Mouse (Mus musculus): ENCODE data around the gene Zfp366.
"Not testable (repeated sequence)": the region's sequence is repeated elsewhere in the genome, so short reads cannot be mapped to it uniquely, and the experiment has no call there.

Gene Zfp366

DNA sequence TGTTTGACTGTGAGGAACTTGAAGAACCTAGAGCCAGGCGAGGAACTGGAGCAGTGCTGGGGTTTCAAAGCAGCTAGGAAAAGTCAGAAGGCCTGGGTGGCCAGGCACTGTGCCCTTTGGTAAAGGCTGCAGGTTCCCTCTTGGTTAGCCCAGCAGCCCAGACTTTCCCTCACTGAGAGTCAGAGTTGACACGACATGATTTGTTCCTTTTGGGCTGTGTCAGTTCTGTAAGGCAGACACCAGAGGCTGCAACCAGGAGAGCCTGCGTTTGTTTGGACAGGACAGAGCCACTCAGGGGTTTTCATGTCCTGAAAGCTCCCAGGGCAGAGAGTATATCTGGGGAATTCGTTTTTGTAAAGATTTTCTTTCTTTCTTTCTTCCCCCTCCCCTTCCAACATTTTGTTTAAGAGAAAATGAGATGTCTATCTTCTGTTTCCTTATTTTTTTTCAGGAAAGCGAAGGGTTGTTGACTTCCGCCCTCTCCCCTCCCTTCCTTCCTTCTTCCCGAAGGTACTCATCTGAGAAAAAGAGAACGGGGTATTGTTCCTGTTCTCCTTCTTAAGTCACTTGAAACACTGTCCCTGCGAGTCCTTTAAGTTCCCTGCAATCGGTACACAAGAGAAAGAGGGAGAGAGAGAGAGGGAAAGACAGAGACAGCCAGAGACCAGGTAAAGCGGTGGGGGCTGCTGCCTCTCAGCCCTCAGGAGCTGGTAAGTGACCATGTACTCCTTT, at the start of gene Zfp366:
TSS of gene Zfp366 (plus strand) at position 669 of the 732 bp plus-strand sequence.
- no peak for DNase-seq

DNA sequence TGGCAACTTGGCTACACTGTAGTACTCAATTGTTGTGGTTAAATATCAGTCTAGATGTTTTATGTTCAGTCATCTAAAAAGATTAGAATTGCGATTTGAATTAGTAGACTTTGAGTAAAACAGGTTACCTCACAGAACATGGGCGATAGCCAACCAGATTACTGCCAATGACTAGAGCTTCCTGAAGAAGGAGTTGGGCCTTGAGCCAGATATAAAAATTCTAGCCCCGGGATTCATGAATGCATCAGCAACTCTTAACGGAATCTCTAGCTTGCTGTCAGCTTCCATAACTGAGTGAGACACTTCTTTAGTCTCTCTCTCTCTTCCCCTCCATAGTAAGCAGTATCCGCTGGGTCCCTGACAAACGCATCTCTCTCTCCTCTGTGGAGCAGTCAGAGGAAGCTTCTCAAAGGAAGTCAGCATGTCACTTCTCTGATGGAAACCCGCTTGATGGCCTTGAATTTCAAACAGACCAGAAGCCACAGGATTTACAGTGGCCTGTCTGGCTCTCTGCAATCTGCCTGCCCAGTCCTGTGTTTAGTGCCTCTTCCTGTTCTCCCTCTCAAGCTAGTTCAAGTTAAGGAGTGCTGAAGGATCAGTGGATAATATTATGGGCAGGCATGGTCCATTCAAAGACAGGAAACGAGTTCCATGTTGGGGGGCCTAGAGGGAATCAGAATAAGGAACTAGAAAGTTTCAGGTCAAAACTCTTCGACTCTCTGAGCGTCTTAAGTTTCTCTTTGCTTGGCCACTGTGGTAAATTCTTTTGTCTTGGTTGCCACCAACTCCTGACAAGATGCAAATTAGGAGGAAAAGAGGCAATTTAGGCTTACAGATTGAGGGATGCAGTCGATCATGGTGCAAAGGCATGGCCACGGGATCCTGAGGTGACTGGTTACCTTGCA, 46.0 kb upstream of the Zfp366 start:
- DNase-seq = no peak

DNA sequence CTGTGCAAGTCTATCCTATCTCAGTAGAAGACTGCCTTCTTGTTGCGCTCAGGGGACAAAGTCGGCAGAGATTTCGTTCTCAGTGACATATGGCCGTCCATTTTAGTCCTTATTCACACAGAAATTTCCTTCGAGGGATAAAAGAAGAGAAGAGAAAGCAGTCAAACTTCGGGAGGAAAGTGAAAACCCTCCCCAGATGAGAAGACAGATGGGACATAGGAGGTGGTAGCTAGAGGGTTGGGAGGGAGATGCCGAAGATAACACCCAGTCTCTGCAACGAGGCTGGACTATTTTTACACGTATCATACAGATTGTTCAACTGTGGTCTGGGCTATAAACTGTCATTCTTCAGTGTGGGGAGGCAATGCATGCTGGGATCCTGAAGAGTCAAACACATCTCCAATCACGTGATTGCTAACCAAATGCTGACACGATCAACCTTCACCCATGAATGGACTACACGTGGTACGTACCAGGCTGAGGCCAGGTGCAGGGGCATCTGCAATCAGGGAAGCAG, 38.2 kb upstream of the Zfp366 start:
- DNase-seq = no peak

DNA sequence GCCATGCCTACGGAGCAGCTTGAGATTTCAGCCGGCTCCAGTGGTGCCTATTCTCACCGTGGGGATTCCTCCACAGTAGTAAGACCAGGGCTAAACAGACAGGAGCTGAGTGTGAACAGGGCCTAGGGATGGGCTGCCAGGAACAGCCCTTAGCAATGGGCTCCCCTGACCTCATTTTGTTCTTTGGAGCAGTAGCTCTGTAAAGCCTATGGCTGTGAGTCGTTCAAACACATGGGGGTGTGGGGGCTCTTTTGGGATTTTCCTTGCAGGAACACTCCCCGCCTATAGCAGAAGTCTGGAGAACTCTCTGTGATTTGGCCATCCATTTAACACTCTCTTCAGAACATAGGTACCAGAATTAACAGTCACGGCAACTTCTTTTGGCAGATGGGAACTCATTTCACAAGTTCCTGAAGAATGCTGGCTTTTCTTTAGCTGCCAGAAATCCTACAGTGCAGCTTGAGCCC, 36.9 kb upstream of the Zfp366 start:
- DNase-seq = no peak

DNA sequence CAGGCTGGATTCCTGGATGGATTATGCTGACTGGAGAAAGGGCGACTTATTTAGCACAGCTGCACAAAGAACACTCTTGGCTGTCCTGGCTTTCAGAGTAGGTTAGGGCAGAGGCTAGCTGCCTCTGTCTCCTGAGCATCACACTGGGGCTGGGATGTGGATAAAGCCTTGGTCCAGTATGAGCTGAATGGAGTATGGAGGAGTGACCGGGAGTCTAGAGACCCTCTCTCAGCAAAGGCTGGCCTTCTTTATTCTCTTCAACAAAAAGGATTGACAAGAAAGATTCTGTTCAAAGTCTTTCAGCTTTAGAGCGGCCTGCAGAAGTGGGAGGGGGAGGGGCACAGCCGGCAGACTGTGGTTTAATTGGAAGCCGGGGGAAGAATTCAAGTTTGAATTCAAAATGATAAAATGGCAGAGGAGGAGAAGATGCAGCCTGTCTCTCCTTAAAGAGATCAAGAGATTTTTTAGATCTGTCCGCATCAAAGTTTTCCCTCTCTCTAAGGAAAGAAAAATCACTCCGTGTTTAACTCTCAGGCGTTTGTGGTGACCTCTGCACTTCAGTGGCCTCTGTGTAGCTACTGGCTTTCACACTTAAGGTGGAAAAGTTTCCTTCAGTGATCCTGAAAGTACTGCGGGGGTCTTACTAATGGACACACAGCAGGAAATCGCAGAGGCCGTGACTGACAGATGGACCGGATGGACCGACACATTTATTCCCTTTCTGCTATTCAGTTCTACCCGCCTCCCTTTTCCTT, 34.9 kb upstream of the Zfp366 start:
- no peak for DNase-seq

DNA sequence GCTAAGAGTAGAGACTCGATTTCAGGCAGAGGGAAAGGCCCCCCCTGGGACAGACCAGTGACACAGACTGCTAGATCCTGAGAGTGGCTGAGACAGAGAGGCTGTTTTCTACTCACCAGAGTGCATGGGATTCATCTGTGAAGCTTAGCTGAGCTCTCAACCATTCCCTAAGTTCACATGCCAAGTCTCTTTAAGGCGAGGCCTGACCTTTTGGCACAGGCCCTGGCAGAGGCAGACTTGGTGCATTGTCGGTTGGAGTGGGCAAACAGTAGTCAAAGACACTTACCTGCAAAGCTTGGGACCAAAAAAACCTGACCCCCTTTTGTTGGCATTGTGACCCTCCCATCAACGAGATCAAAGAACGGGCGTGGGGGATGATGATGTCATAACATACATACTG, 34.0 kb upstream of the Zfp366 start:
- DNase-seq = no peak

DNA sequence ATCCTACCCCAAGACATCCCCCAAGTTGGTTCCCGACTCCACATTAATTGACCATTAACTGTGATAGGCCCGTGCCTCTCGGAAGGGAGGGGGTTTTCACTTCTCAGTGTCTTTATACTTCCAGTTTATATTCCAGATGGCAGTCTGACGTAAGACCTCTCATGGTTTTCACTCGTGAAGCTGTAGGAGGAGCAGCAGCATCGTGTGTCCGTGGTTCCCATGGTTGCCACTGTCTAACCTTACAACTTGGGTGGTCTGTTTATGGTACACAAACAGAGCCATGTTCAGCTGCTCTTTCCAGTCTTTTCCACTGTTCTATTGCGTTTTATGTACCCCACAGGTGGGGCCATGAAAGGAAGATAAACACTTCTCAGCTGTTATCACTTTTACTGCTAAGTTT, 33.5 kb upstream of the Zfp366 start:
- no peak for DNase-seq

DNA sequence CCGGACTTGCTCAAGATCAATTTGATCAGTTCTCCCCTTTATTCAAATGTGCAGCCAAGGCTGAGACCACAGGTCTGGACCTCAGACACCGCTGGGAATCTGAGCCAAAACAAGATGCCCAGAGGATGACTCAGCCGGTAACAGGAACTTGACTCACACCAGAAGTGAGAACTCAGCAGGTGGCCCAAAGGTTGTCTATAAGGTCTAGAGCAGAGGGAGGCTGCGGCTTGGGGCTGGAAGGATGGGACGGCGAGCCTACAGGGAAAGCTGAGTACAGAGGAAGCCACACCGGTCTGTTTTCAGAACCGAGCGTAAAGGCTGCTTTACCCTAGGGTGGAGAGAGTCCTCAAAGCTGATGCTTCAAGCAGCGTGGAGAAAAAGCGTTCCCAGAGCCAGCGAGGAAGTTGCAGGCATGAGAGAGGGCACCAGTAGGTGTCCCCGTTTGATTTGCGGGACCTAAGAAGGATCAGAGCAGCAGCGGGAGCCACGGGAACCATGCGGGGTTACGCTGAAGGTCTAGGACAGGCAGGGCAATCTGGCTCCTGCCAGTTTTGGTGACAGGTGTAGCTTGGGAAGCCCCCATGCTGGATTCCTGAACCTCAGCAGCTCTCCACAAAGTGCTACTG, 32.2 kb upstream of the Zfp366 start:
- DNase-seq = no peak

DNA sequence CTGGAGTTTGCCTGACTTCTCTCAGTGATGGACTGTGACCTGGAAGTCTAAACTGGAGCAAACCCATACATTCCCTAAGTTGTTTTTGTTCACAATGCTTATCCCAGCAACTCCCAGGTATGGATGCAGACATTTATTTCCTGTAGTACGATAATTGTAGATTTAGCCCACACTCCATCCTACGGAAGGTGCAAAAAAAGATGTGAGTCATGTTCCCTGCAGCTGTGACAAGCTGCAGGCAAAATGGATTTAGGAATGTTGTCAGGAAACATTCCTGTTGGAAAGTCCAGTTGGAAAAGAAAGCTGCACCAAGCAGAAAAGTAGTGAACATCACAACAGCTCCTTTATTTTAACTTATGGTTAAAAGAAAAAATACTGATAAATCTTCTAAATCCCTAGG, 26.9 kb upstream of the Zfp366 start:
- no peak for DNase-seq

DNA sequence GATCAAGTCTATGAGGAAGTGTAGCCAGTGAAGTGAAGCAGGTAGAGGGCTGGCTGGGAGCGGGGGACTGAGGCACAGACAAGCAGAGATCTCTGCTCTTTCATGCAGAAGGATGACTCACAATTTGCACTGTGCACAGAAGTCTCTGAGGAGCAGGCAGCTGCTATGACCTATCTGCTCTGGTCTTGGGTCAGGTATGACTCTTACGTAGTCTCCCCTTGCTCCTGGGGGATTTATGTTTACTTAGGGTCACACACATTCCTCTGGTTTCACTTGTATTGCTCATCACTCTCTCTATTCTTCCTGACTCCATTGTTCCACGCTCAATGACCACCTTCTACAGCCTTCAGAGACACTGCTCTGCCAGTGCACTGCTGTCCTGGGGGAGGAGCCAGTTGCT, 25.9 kb upstream of the Zfp366 start:
- no peak for DNase-seq

DNA sequence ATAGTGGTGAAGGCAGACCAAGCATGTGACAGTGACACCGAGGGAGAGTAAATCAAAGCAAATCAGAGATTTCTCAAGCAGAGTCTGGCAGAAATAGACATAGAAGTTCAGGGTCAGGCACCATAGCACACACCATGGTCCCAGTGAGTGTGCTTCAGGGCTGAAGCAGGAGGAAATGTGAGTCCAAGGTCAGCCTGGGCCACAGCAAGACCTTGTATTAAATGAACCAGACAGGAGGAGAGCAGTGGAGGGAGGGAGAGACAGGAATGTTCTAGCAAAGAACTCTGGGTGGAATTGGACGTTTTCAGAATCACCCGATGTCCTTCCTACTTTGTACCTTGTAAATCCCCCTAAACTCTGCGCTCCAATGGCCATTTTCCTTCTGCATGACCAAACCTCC, 21.6 kb upstream of the Zfp366 start:
- DNase-seq = no peak

DNA sequence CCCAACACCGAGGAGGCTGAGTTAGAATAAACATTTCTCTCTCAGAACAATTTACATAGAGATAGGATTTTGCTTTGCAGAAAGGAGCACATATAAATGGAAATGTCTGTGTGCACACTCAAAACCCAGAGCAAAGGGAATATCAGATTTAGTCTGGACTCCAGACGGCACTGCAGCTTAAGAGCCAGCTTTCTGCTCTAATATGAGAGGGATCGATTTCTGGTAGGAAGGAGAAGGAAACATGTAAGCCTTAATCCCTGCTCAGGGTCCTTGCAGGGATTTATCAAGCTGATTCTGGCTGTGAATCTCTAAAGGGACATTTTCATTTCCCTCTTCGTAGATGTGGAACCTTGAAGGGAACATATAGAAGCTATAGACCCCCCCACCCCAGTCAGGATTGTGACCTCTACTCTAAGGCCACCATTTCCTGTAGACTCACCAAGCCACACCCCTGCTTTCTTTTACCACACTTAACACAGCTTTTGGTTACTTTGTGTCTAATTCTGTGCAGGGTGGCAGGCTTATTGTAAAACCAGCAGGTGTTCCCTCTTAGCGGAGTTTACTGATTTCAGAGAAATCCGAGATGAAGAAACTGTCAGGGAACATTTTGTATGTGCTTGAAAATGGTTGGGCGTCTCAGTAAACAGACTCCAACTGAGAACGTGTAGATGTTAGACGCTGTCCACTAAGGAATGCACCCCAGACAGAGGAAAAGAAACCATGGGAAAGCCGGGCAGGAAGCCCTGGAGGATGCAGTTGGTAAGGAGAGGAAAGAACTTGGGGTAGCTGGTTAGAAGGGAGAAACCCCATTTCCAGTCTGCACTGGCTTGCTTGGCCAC, 20.9 kb upstream of the Zfp366 start:
- no peak for DNase-seq

DNA sequence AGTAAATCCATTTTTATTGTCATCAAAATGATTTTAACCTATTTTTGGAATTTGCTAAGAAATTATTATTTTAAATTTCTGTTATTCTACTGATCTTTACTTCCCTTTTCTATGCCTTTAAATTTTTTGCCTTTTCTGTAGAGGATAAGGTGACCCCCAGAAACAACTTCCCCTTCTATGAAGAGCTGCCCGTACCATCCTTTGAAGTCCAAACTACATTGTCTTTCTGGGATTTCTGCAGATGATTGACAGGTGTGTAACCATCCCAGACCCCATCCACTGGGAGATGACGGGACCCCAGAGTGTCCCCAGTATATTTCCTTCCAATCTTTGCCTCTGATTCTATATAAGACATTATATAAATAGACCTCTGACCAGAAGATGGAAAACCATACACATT, 20.3 kb upstream of the Zfp366 start:
- DNase-seq = no peak

DNA sequence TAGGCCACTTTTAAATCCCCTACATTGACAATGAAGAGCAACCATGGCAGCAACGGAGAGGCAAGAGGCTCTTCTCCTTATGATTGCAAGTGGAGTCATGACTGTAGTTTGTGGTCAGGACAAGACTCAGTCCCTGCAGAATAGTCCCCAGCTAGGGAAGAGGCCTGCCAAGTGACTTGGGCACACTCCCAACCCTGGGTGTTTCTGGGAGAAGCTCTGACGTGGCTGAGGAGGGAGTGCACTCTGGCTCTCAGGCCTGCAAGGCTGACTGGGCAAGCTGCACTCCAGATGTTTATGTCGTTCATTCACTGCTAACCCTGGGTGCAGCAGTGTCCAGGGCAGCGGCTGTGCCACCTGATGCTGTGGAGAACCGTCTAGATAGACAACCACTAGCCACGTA, 15.2 kb upstream of the Zfp366 start:
- DNase-seq = no peak

DNA sequence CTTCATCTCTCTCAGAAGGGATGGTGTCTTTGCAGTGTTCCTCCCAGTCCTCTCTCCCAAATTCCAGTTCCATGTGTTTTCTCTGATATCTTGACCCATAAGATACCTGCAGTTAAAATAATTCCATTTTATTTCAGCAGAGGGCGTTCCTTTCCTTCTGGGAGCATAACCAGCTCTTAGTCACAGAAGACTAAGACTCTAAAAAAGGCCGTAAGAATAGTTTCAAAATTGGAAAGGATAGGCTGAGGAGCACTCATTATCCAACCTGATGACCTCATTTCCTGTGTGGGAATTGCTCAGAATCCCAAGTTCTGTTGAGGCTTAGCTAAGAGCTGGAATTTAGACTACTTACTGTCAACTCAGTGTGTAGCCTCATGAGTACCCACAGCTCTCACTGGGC, 14.3 kb upstream of the Zfp366 start:
- DNase-seq = no peak

DNA sequence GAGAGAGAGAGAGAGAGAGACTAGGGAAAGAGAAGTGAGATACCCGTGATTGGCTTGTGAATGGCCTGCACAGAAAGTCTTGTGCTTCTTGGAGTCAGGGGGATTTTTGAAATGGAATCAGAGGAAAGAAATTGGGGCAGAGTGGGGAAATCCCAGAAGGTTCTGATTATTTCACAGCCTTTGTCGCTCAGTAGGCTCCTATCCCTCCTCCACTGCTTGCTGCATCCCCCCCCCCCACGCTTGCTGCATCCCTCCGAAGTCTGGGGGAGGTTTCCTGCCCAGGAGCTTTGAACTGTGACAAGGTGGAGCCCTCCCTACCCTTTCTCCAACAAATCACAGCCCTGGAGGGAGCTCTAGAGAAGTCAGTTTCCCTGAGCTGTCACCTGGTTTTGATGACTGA, 10.8 kb upstream of the Zfp366 start:
- no peak for DNase-seq

DNA sequence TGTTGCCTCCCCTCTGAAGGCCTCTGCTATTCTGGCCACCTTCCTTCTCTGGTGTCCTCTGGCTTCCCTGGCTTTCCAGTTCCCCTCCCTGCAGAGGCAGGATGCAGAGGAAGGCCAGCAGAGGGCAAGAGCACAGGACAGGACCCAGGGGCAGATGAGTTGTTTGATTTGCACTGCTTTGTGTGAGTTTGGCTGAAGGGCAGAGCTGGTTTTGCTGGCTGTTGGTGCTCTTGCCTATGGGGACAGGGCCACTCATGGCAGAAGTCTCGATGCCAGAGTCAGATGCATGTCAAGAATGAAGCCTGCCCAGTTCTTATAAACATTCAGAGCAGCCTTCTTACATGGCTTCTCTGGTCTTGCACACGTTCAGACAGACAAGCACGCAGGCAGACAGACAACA, 1.8 kb upstream of the Zfp366 start:
- DNase-seq = not testable (repeated sequence)

DNA sequence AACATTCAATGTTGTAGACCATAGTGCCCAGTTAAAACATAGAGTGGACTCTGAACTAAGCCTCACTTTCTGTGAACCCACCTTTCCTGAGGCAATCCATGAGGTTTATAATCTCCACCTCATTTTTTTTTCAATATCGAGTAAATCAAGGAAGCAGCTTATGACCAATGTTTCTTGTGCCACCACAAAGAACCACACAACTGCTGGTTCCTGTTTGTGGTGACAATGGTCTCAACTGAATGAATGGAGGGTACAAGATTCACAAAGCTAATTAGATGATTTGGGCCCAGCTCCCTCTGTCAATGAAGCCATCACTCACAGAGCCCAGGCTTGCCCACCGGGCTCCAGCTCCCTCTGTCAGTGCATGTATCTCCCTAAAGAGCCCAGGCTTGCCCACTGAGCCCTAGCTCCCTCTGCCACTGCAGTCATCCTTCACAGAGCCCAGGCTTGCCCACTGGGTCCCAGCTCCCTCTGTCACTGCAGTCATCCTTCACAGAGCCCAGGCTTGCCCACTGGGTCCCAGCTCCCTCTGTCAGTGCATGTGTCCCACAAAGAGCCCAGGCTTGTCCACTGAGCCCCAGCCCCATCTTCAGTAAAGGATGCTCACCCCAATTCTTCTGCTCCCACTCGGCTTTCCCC, 1.2 kb upstream of the Zfp366 start:
- DNase-seq = no peak

DNA sequence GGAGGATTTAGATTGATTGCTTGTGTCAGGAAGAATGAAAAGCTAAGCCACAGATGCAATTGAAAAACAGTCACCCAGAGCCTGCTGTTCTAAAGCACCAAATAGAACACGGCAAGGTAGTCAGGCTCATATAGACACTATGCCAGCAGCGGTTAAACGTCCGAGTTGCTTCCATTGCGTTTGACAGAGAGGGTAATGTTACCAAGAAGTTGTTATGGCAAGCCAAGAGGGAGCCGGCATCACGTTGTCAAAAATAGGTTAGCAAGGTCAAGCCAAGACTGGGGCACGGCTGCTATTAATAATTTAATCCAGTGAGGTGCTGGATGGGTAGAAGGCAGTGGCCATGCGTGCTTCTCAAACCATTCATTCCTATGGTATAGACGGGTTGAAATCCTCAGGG, 950 bp downstream of the Zfp366 start:
- DNase-seq = no peak

DNA sequence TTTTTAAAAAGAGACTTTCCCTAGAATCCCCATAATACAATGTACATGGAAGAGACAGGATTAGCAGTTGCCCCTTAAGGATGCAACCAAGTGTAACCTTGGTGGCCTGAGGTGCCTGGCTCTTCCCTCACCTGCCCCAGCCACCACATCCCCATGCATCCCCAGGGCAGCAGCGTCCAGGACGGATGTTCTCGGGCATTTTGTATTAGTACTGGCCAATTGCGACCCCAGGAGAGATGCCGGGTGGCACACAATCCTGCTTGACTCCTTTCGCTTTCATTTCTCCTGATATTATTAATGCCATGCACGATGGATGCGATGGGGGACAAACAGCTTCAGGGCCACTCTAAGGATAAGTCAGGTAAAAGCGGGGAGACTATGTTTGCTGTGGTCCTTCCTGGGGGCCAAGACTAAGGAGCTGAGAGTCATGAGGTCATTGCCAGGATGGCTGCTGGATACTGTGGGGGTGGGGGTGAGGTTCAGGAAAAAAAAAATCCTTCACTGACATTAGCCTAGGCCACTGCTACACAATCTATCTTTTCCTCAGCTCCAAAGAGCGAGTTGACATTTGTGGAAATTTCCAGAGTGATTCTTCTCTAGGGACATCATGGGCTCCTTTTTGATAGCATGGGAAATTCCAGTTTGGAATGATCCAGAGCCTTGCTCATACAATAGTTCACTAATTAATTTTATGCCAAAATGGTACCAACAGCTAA, 1.7 kb downstream of the Zfp366 start:
- no peak for DNase-seq

DNA sequence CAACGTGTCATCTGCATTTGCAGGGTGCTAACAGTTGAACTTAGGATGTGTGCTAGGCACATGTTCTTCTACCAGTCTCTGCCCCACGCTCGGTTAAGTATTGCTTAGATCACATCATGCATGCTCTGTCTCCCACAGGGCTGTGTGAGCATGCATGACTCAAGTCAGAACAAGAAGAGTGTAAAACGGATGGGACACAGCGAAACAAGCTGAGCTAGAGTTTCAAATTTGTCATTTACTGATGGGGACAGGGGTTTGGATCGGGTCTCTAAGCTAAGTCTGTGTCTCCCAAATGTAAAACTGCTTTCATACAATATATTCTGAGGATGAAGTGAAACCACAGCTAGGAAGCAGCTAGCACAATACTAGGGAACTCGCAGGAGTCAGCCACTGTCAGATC, 2.2 kb downstream of the Zfp366 start:
- DNase-seq = no peak

Data from kidney, adult 18-20 months (tissue).